Mouse (Mus musculus): ENCODE results near the gene Scimp.
"Not testable (repeated sequence)": the region's sequence is repeated elsewhere in the genome, so short reads cannot be mapped to it uniquely, and the experiment has no call there.

Gene Scimp

GRCm38 (mm10) chr11:70770804-70771203 is 41.6 kb downstream of the Scimp start:
- no peak for DNase-seq (ENCODE audit: low read depth, low spot score)

DNA sequence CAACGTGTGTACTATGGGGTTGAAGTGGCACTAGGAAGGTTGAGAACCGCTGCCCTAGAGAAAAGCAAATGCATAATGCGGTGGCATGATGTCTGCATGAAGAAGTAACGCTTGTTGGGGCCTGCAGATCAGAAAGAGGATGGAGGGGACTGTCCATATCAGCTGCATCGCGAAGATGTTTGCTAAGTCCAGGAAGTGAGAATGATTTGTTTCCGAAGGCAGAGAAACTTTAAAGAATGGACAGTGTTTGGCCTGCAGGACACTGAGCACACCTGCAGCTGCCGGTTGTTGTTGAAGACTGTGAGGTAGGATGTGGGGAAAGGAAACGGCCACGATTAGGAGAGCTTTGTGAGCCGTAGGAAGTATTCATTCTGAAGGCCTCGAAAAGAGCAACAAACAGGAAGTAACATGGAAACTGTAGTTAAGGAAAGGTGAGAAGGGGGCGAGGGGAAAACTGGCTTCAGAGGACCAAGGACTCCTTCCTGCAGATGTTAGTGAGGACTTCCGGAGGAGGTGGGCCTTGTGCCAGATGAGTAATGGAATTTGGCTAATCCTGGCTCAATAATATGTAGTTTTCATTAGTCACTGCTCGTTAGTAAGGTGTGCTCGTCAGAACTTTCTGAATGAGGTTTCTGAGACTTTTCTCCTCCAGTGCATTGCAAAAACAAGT is 46.5 kb downstream of the Scimp start:
- no peak for DNase-seq (ENCODE audit: low read depth, low spot score)

DNA sequence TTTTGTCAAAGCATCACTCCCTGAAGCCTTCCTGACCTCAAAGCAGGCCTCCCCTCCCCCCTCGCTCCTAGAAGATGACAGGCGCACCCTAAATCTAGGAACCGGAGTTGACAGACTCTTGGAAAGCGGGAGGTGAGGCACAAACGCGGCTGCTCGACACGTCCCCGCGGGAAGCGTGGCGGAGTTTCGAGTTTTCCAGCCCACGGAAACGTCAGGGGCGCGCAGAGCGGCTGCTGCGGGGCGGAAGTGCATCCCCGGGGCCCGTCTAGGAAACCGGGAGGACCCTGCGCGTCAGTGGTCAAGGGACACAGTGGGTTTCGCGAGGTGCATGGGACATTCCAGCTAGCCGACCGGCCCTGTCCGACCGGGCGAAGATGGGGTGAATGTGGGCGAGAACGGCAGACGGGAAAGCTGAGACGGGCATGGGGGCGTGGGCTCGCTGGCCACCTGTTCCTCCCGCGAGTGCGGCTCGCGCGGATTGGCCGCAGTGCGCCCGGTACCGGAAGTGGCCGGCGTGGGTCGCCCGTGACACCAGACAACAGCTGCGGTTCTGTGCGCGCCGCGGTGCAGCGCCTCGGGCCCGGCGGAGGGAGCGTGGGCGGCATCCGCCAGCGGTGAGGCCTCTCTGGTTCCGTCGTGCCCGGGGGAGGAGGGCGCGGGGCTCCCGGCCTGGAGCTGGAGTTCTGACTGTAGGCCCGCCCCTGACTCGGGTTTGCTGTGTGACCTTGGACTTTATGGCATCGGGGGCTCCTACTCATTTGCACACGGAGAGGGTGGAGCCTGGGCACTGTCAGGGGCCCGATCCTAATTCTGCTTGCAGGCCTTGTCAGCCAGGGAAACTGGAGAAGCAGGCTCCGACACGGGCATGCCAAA is 48.2 kb downstream of the Scimp start, which contains the start of gene Zfp3:
Zfp3 (plus strand) TSS at position 274 of the 873 bp plus-strand sequence.
- peak; percentile 94 for DNase-seq (ENCODE audit: low read depth, low spot score)

DNA sequence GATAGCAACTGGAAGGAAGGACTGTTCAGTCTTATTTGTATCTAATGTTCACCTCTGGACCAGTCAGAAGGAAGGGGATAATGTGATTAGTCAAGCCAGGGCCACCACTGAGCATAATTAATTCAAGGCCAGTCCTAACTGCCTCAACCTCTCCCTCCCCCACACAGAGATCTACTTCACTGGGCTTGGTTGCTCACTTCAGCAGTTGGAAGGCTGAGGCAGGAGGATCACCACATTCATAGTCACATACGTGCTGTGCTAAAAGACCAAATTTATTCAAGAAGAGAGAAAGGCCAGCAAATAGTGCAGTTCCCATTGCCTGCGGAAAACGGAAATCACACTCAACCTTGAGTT is 48.8 kb downstream of the Scimp start:
- DNase-seq (ENCODE audit: low read depth, low spot score): no peak

GRCm38 (mm10) chr11:70762641-70763040 is 49.7 kb downstream of the Scimp start:
- DNase-seq (ENCODE audit: low read depth, low spot score): no peak

DNA sequence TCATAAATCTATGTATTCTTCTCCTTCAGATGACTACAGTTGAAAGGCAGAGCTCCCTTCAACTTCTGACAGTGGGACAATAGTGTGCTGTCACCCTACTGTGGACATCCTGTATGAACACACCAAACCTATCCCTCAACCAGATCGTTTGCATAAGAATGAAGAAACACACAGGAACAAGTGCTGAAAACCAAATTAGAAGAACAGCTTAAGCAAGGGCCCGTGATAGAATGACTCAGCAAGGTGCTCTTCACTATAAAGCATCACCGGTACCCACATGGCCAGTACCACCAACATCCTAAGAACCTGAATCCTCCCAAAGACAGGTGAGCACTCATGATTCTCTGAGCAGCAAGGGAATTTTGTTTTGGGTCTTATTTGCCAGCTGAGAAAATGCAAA is 51.9 kb downstream of the Scimp start:
- not testable (repeated sequence) for DNase-seq (ENCODE audit: low read depth, low spot score)

DNA sequence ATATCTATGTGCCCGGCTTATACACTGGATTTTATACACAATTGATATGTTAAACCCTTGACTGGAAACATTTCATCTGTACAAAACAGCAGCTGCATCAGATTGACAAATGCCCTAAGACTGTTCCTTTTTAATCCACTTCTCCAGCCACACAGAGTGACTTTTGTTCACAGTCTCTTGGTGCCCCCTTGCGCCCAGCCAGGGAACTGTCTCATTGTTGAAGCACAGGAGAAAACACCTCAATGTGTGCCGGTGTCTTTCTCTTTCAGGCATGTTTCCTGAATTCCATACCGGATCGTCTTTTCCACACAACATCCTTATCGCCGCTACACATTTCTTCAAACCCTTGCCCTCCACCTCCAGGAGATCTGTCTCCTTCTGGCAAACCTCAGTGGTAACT is 56.7 kb downstream of the Scimp start:
- DNase-seq (ENCODE audit: low read depth, low spot score): peak; percentile 83

GRCm38 (mm10) chr11:70754958-70755357 is 57.4 kb downstream of the Scimp start:
- no peak for DNase-seq (ENCODE audit: low read depth, low spot score)

DNA sequence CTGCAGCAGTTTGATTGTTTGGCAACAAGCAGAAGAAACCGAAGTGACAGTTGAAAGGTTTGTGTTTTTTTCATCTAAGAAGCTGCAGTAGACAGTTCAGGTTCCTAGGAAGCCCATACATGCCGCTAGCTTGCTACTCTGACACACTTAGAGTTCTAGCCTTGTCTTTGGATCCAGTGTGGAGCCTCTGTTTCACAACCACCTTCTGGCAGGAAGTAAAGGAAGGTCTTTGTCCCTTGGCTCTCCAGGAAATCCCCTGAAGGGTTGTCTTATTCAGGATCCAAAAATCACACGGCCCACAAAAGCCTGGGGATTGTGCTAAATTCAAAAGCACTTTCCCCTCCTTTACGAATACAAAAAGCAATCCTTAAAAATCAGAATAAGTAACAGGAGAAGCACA is 57.9 kb downstream of the Scimp start:
- no peak for DNase-seq (ENCODE audit: low read depth, low spot score)

DNA sequence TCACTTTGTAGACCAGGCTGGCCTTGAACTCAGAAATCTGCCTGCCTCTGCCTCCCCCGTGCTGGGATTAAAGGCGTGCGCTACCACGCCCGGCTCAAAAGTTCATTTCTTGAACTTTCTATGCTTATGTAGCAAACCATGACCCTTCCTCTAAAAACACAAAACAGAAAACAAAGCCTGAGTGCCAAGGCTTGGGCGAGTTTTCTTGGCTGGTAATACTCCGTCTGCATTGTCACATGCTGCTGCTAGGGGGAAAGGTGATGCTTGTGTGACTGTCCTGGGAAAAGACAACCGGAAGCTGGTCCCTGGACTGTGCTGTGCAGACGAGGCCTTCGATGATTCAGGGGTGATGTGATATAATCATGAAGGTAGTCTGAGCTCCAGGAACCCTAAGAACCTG is 59.2 kb downstream of the Scimp start:
- DNase-seq (ENCODE audit: low read depth, low spot score): no peak

- no peak for DNase-seq (ENCODE audit: low read depth, low spot score)
Observed at GRCm38 (mm10) chr11:70752337-70753017, 59.9 kb downstream of the Scimp start.

DNA sequence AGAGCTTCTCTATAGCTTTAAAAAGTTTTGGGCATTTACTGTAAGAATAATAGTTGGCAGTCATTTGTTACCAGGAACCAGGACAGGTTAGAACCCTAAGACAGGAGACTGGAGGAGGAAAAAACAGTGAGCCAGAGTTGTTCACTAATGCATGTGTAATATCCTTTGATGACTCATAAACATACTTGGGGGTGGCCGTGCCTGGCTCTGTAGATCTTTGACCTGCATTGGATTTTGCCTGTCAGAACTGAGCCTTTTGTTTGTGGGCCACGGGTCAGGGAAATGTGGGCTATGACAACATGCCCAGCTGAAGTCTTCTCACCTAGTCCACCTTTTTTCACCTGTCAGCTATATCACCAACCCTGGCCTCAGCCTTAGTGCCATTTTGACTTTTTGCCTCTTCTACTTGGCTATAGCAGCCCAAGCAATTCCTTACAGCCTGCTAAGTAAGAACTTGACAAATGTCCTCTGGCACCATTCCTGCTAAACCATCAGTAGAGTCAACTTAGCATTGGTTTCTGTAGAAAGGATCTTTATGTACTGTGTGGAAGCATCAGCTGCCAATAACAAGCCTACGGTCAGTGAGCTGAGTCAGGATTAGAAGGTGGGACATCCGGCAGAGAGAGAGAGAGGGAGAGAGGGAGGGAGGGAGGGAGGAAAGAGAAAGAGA is 64.4 kb downstream of the Scimp start:
- DNase-seq (ENCODE audit: low read depth, low spot score): no peak

GRCm38 (mm10) chr11:70745636-70746035 is 66.8 kb downstream of the Scimp start:
- DNase-seq (ENCODE audit: low read depth, low spot score): no peak

- DNase-seq (ENCODE audit: low read depth, low spot score): peak; percentile 58
Observed at GRCm38 (mm10) chr11:70742581-70743459, 69.6 kb downstream of the Scimp start.

DNA sequence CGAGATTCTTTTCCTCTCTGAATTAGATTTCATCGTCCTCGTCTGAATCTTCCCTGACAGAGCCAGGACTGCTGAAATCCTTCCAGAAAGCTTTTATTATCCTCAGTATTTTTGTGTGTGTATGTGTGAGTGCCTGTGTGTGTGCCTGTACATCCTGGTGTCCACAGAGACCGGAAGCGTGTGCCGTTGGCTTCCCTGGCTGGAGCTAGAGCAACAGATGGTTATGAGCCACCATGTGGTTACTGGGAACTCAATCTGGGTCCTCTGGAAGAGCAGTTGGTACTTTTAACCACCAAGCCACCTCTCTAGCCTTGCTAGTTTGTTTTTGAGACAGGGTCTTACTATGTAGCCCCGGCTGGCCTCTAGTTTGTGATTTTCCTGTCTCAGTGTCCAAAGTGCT is 70.3 kb downstream of the Scimp start:
- no peak for DNase-seq (ENCODE audit: low read depth, low spot score)

GRCm38 (mm10) chr11:70741603-70742002 is 70.8 kb downstream of the Scimp start:
- DNase-seq (ENCODE audit: low read depth, low spot score): no peak
